Comparison of ENCODE assay signal across 21 mouse cellular contexts in the genomic region with DNA sequence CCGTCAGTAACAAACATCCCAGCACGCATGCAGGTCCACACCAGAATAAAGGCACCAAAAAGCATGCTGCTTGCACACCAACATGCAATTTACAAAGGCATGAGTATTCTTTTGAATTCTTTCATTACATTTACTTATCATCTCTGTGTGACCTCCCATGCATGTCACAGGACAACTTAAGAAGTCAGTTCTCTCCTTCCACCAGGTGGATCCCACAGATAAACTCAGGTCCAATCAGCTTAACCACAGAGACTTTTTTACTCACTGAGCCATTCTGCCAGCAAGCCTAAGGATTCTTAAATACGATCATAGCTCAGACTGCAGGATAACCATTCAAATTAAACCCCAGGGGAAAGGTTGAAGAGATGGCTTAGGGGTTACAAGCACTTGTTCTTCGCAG. TPM values are rescaled to one million over a fixed set of nuclear protein-coding genes. Genes with fewer than 3 reads are reported as not detected.
A peak's percentile ranks its signal among the peaks of the same experiment; 100 is the strongest.
DNase-seq lines count a peak whose midpoint lies in the region; ATAC-seq lines count a peak whose summit lies in the region.
"Had no signal": no experiment of that assay in that cellular context is flagged by ENCODE, and none has a peak within 500 bp of the region (broad histone marks: within the 10 kb centered on the region; RNA-seq: fewer than 3 reads in every experiment).

No protein-coding gene starts in this region.

- H3K36me3 ChIP-seq in liver, embryonic 11.5 days (ENCODE audit: control insufficient read depth, insufficient read depth, low read length): peaks cover 8% of the 10 kb centered on the region; the same call in 1 of the 2 replicates
- H3K36me3 ChIP-seq in liver, embryonic 15.5 days (replicated peaks): peaks cover 28% of the 10 kb centered on the region
- peaks cover 19% of the 10 kb centered on the region for H3K36me3 ChIP-seq in neural tube, embryonic 15.5 days

- peak overlapping the region; percentile 54 for H3K4me2 ChIP-seq in liver, embryonic 11.5 days
- H3K4me2 ChIP-seq in liver, embryonic 15.5 days: peak overlapping the region; percentile 48
- H3K4me2 ChIP-seq in neural tube, embryonic 15.5 days: no peak overlapping the region
- H3K4me2 ChIP-seq: forebrain, embryonic 13.5 days; heart, embryonic 11.5 days; lung, embryonic 15.5 days had no signal

- WGBS in liver, embryonic 11.5 days: 77% methylated on average over 4 of the region's 4 CpGs
- WGBS in liver, embryonic 15.5 days (ENCODE audit: insufficient replicate concordance): 56% methylated on average over 4 of the region's 4 CpGs
- 90% methylated on average over 4 of the region's 4 CpGs for WGBS in neural tube, embryonic 15.5 days

- no peaks in the 10 kb centered on the region for H3K27me3 ChIP-seq in liver, embryonic 11.5 days (replicated peaks; ENCODE audit: control insufficient read depth, insufficient read depth, low read length)
- no peaks in the 10 kb centered on the region for H3K27me3 ChIP-seq in liver, embryonic 15.5 days
- H3K27me3 ChIP-seq in neural tube, embryonic 15.5 days (replicated peaks): no peaks in the 10 kb centered on the region
- H3K27me3 ChIP-seq: forebrain, embryonic 13.5 days; lung, embryonic 15.5 days had no signal

- peaks cover 43% of the 10 kb centered on the region for H3K4me1 ChIP-seq in liver, embryonic 11.5 days (replicated peaks; ENCODE audit: control insufficient read depth, insufficient read depth, low read length)
- H3K4me1 ChIP-seq in liver, embryonic 15.5 days (replicated peaks): peaks cover 60% of the 10 kb centered on the region
- H3K4me1 ChIP-seq in neural tube, embryonic 15.5 days: peaks cover 36% of the 10 kb centered on the region

- H3K9me3 ChIP-seq in liver, embryonic 11.5 days (ENCODE audit: control insufficient read depth, low read length): no peaks in the 10 kb centered on the region
- no peaks in the 10 kb centered on the region for H3K9me3 ChIP-seq in liver, embryonic 15.5 days (replicated peaks)
- H3K9me3 ChIP-seq in neural tube, embryonic 15.5 days (replicated peaks): no peaks in the 10 kb centered on the region
- H3K9me3 ChIP-seq: forebrain, embryonic 13.5 days; hindbrain, embryonic 10.5 days; lung, embryonic 15.5 days; midbrain, embryonic 10.5 days had no signal

- no peak for DNase-seq in liver, embryonic 11.5 days (ENCODE audit: low spot score)
- DNase-seq in liver (no peak), MN1 (ENCODE audit: low spot score) (no peak)
- DNase-seq in kidney, postnatal 4 days: no peak
- DNase-seq: adrenal gland, adult 8-10 months; cerebellum, adult 9-10 months; gastrocnemius, postnatal 10 days; kidney, adult 9 months; kidney, postnatal 25 days; lung, postnatal 4 days had no signal

- peak; percentile 69 for ATAC-seq in liver, embryonic 11.5 days (replicated peaks; ENCODE audit: low FRiP score)
- peak; percentile 59 for ATAC-seq in erythroblast, adult 5-6 weeks (replicated peaks; ENCODE audit: low FRiP score, poor library complexity, severe bottlenecking)
- ATAC-seq in liver, embryonic 15.5 days (ENCODE audit: insufficient read depth): peak; percentile 36
- ATAC-seq in neural tube, embryonic 15.5 days (ENCODE audit: low FRiP score): no peak
- ATAC-seq: activated CD4-positive, CD25-positive, alpha-beta regulatory T cell, adult 4 months; forebrain, embryonic 13.5 days; hindbrain, postnatal 0 days; intestine, embryonic 16.5 days had no signal

- H3K9ac ChIP-seq in liver, embryonic 11.5 days (ENCODE audit: low read depth, low read length): peak overlapping the region; percentile 34; the same call in 1 of the 2 replicates
- H3K9ac ChIP-seq in liver, embryonic 15.5 days: peak overlapping the region; percentile 23; the same call in 1 of the 2 replicates
- H3K9ac ChIP-seq in neural tube, embryonic 15.5 days (replicated peaks): no peak overlapping the region
- H3K9ac ChIP-seq: forebrain, embryonic 13.5 days; lung, embryonic 15.5 days had no signal

- H3K27ac ChIP-seq in liver, embryonic 11.5 days (ENCODE audit: low read depth, low read length): peak overlapping the region; percentile 74
- peak overlapping the region; percentile 51 for H3K27ac ChIP-seq in liver, embryonic 15.5 days (replicated peaks)
- H3K27ac ChIP-seq in neural tube, embryonic 15.5 days (replicated peaks): no peak overlapping the region
- H3K27ac ChIP-seq: forebrain, embryonic 13.5 days; hindbrain, embryonic 10.5 days; hindbrain, postnatal 0 days; lung, embryonic 15.5 days; midbrain, embryonic 10.5 days had no signal

- no peak overlapping the region for H3K4me3 ChIP-seq in liver, embryonic 11.5 days (ENCODE audit: low read depth, low read length)
- no peak overlapping the region for H3K4me3 ChIP-seq in liver, embryonic 15.5 days (replicated peaks)
- H3K4me3 ChIP-seq in neural tube, embryonic 15.5 days (replicated peaks): no peak overlapping the region
- H3K4me3 ChIP-seq: forebrain, embryonic 13.5 days; hindbrain, embryonic 10.5 days; lung, embryonic 15.5 days; midbrain, embryonic 10.5 days had no signal

RNA-seq across cellular contexts. Expression of gene Cog3, which starts 5.2 kb away (rescaled TPM):
- polyA plus RNA-seq in liver, embryonic 11.5 days (2014; fragmentation: Nextera tagmentation; extraction: Ambion mirVana): 18.1 and 19.3 TPM in 2 replicates
- 5.9 and 6.0 TPM in 2 replicates for total RNA-seq in erythroblast, adult 5-6 weeks (2015; ENCODE audit: low replicate concordance)
- total RNA-seq in erythroblast, adult 5-6 weeks (2017; ENCODE audit: low replicate concordance): 11.9 and 14.2 TPM in 2 replicates
- polyA plus RNA-seq in liver, embryonic 15.5 days (2015; fragmentation: Nextera tagmentation; extraction: Ambion mirVana): 6.9 and 7.1 TPM in 2 replicates
- 17.2 and 18.0 TPM in 2 replicates for polyA plus RNA-seq in neural tube, embryonic 15.5 days (2015; fragmentation: Nextera tagmentation; extraction: Ambion mirVana)

RNA-seq across cellular contexts. Expression of gene Slc25a30, which starts 37.7 kb away (rescaled TPM):
- polyA plus RNA-seq in liver, embryonic 11.5 days (2014; fragmentation: Nextera tagmentation; extraction: Ambion mirVana): 6.4 and 7.3 TPM in 2 replicates
- 8.2 and 13.3 TPM in 2 replicates for total RNA-seq in erythroblast, adult 5-6 weeks (2015; ENCODE audit: low replicate concordance)
- 3.4 and 7.0 TPM in 2 replicates for total RNA-seq in erythroblast, adult 5-6 weeks (2017; ENCODE audit: low replicate concordance)
- polyA plus RNA-seq in liver, embryonic 15.5 days (2015; fragmentation: Nextera tagmentation; extraction: Ambion mirVana): 1.5 and 1.8 TPM in 2 replicates
- 7.0 and 8.1 TPM in 2 replicates for polyA plus RNA-seq in neural tube, embryonic 15.5 days (2015; fragmentation: Nextera tagmentation; extraction: Ambion mirVana)
